Mouse (Mus musculus) heart, postnatal 14 days (tissue): ENCODE data around the gene Arsa. TPM values are rescaled to one million over a fixed set of nuclear protein-coding genes. Genes with fewer than 3 reads are reported as not detected.
A peak's percentile ranks its signal among the peaks of the same experiment; 100 is the strongest.

Experiments
- DNase-seq, 2 experiments: peaks; one replicate each; pipeline ENCODE4 v3.0.0; 2021 to 2022
- intact Hi-C: fragments of 180-260 bp; cut with DNase I; formaldehyde crosslinking; loops from one replicate; pipeline ENCODE4 v1.15.1; 2025
- total RNA-seq, 2 experiments: library from RNA; stranded (reverse); gene quantifications; 2 replicates each; pipeline ENCODE4 v1.2.3; 2021

Arsa gene
- total RNA-seq, 2 experiments from 2014 or later: 13.7 to 15.5 TPM

DNA sequence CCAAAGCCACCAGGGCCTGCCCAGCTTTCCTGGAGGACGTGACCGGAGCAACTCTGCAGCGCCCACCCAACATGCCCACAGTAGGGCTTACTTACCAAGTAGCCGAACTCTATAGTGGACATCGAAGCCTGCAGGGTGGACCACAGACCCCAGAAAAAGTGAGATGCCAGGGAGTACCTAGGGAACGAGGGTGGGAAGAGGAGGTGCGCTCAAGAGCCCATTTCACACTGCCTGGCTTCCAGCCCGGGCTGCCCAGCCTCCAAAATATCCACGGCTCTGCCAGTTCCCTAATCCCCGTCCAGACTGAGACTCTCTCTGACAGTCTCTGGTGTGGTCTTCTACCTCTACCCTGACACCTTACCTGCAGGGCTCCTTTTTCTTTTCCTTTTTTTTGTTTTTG lies 50.5 kb downstream of the Arsa start:
- intact Hi-C loops: no loop called here
- peak; percentile 53 to 67 for DNase-seq

DNA sequence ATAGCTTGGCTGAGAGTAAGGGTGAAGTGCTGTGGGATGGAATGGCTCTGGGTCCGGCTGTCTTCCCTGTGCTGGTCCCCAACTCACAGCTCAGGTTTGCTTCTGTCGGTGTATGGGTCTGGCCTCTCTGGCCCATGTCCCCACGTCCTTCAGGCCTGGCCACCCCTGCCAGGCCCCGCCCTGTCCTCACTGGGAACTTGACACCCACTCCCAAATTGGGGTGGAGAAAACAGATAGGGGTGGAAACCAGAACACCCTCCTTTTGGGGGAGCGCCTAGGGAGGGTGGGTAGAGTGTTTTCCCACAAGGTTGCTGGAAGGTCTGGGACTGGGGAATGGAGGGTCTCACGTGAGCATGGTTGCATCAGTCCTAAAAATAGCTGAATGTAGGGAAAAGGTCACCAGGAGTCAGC lies 51.5 kb downstream of the Arsa start, which contains the start of gene Cpt1b:
TSS of gene Cpt1b (minus strand) at position 153 of the 411 bp plus-strand sequence.
- intact Hi-C loops: no loop called here

GRCm38 (mm10) chr15:89424621-89425020 lies 52.6 kb downstream of the Arsa start:
- intact Hi-C loops: no loop called here
- DNase-seq: no peak

More for the DNA sequence above, 51.5 kb downstream of the Arsa start, which contains the start of gene Cpt1b:
- peak; percentile 66 to 68 for DNase-seq

Other genes starting within 250 kb of the Arsa start
- 10 to 100 TPM; 70.7 to 74.7 TPM for gene Sbf1, start 162.1 kb downstream of the Arsa start, total RNA-seq
- not detected for gene Adm2, start 154.7 kb downstream of the Arsa start, total RNA-seq
- gene Miox, start 143.0 kb downstream of the Arsa start, total RNA-seq: not detected
- 10 to 100 TPM; 33.1 to 38.3 TPM for gene Lmf2, start 121.8 kb downstream of the Arsa start, total RNA-seq
- gene Ncaph2, start 121.7 kb downstream of the Arsa start, total RNA-seq: 10 to 100 TPM; 56.0 to 64.7 TPM
- gene Sco2, start 103.6 kb downstream of the Arsa start, total RNA-seq: 10 to 100 TPM; 19.7 to 21.4 TPM
- under 1 TPM; 0.20 to 0.74 TPM for gene Tymp, start 100.4 kb downstream of the Arsa start, total RNA-seq
- gene Odf3b, start 98.1 kb downstream of the Arsa start, total RNA-seq: 1 to 10 TPM in 1 of 2 experiments, under 1 TPM in 1; 0.76 to 1.6 TPM
- not detected for gene Klhdc7b, start 92.5 kb downstream of the Arsa start, total RNA-seq
- gene Syce3, start 66.9 kb downstream of the Arsa start, total RNA-seq: not detected
- gene Cpt1b, start 51.6 kb downstream of the Arsa start, total RNA-seq: 100 to 1,000 TPM; 596 TPM
- 1 to 10 TPM; 1.6 to 2.9 TPM for gene C730034F03Rik, start 47.8 kb downstream of the Arsa start, total RNA-seq
- 10 to 100 TPM; 11.0 to 14.6 TPM for gene Gm44502, start 47.7 kb downstream of the Arsa start, total RNA-seq
- gene Chkb, start 47.5 kb downstream of the Arsa start, total RNA-seq: 10 to 100 TPM; 50.9 to 59.9 TPM
- under 1 TPM; 0.05 to 0.31 TPM for gene Mapk8ip2, start 23.5 kb downstream of the Arsa start, total RNA-seq
- 10 to 100 TPM; 78.7 to 83.9 TPM for gene Shank3, start 22.2 kb upstream of the Arsa start, total RNA-seq
- gene Acr, start 90.9 kb upstream of the Arsa start, total RNA-seq: under 1 TPM; 0.15 to 0.53 TPM
- 1 to 10 TPM; 5.0 to 7.5 TPM for gene Rabl2, start 114.5 kb upstream of the Arsa start, total RNA-seq